Mouse (Mus musculus): ENCODE data around the gene Gm4969. TPM values are rescaled to one million over a fixed set of nuclear protein-coding genes. Genes with fewer than 3 reads are reported as not detected.
A peak's percentile ranks its signal among the peaks of the same experiment; 100 is the strongest.

Gene Gm4969
- polyA plus RNA-seq (2015; fragmentation: Nextera tagmentation; extraction: Ambion mirVana): 3.5 and 4.4 TPM in 2 replicates

GRCm38 (mm10) chr7:19118028-19118771, at the start of gene Gm4969:
TSS of gene Gm4969 (minus strand) at chr7:19118368.
- Histone ChIP-seq H3K27ac (no peak within 1 kb of the TSS), H3K27me3 (peaks cover 7% of the 10 kb centered on the region; the same call in 1 of the 2 replicates), H3K4me3 (peak within 1 kb of the TSS; percentile 26), H3K4me1 (peaks cover 23% of the 10 kb centered on the region), H3K9me3 (no peaks in the 10 kb centered on the region; the same call in 1 of the 2 replicates), H3K4me2 (peak within 1 kb of the TSS; percentile 51), H3K36me3 (no peaks in the 10 kb centered on the region), H3K9ac (no peak within 1 kb of the TSS)
- peak; percentile 18; the same call in 1 of the 2 replicates for ATAC-seq (ENCODE audit: insufficient number of reproducible peaks, insufficient read depth, low FRiP score, low TSS enrichment, low read depth)
- WGBS: 21% methylated on average over 64 of the region's 64 CpGs

GRCm38 (mm10) chr7:19166990-19167389, 48.8 kb upstream of the Gm4969 start:
- 84% methylated on average over 3 of the region's 3 CpGs for WGBS
- H3K36me3 ChIP-seq: no peaks in the 10 kb centered on the region
- H3K9ac ChIP-seq: no peak overlapping the region
- H3K4me2 ChIP-seq: no peak overlapping the region
- H3K27ac ChIP-seq: no peak overlapping the region
- no peak for ATAC-seq (ENCODE audit: insufficient number of reproducible peaks, insufficient read depth, low FRiP score, low TSS enrichment, low read depth)
- H3K4me1 ChIP-seq: peaks cover 28% of the 10 kb centered on the region
- peaks cover 48% of the 10 kb centered on the region for H3K27me3 ChIP-seq
- H3K9me3 ChIP-seq: no peaks in the 10 kb centered on the region
- H3K4me3 ChIP-seq: no peak overlapping the region

- H3K4me2 ChIP-seq: peak within 1 kb of the TSS; percentile 48
- peak within 1 kb of the TSS; percentile 7; the same call in 1 of the 2 replicates for H3K4me3 ChIP-seq
- 0 out of 2 replicates have a peak within 1 kb of the TSS, but pooled peaks have one; percentile 27 for H3K9ac ChIP-seq
- H3K27ac ChIP-seq: no peak within 1 kb of the TSS
- ATAC-seq (ENCODE audit: insufficient number of reproducible peaks, insufficient read depth, low FRiP score, low TSS enrichment, low read depth): no peak
- 14% methylated on average over 14 of the region's 14 CpGs for WGBS
- H3K9me3 ChIP-seq: no peaks in the 10 kb centered on the region
- peaks cover 25% of the 10 kb centered on the region for H3K4me1 ChIP-seq
- no peaks in the 10 kb centered on the region for H3K36me3 ChIP-seq
- peaks cover 48% of the 10 kb centered on the region for H3K27me3 ChIP-seq
Measured at GRCm38 (mm10) chr7:19165656-19166423, 47.7 kb upstream of the Gm4969 start, which contains the start of gene Gipr. TSS of gene Gipr (minus strand) at chr7:19166127.

- H3K9me3 ChIP-seq: no peaks in the 10 kb centered on the region
- no peak for ATAC-seq (ENCODE audit: insufficient number of reproducible peaks, insufficient read depth, low FRiP score, low TSS enrichment, low read depth)
- H3K27me3 ChIP-seq: peaks cover 56% of the 10 kb centered on the region
- H3K4me1 ChIP-seq: peaks cover 30% of the 10 kb centered on the region
- H3K27ac ChIP-seq: no peak overlapping the region
- H3K4me2 ChIP-seq: peak overlapping the region; percentile 48
- H3K36me3 ChIP-seq: no peaks in the 10 kb centered on the region
- WGBS: 4% methylated on average over 13 of the region's 13 CpGs
- peak overlapping the region; percentile 7; the same call in 1 of the 2 replicates for H3K4me3 ChIP-seq
- 0 out of 2 replicates have a peak overlapping the region, but pooled peaks have one; percentile 27 for H3K9ac ChIP-seq
Measured at GRCm38 (mm10) chr7:19164978-19165377, 46.8 kb upstream of the Gm4969 start.

- no peaks in the 10 kb centered on the region for H3K9me3 ChIP-seq
- no peaks in the 10 kb centered on the region for H3K36me3 ChIP-seq
- H3K4me1 ChIP-seq: peaks cover 35% of the 10 kb centered on the region
- 1% methylated on average over 6 of the region's 6 CpGs for WGBS
- H3K4me2 ChIP-seq: peak overlapping the region; percentile 48
- no peak overlapping the region for H3K9ac ChIP-seq
- ATAC-seq (ENCODE audit: insufficient number of reproducible peaks, insufficient read depth, low FRiP score, low TSS enrichment, low read depth): no peak
- no peak overlapping the region for H3K27ac ChIP-seq
- H3K27me3 ChIP-seq: peaks cover 64% of the 10 kb centered on the region
- H3K4me3 ChIP-seq: peak overlapping the region; percentile 17; the same call in 1 of the 2 replicates
Measured at GRCm38 (mm10) chr7:19164189-19164588, 46.0 kb upstream of the Gm4969 start.

GRCm38 (mm10) chr7:19163752-19164151, 45.6 kb upstream of the Gm4969 start:
- peaks cover 69% of the 10 kb centered on the region for H3K27me3 ChIP-seq
- peak overlapping the region; percentile 48 for H3K4me2 ChIP-seq
- H3K27ac ChIP-seq: no peak overlapping the region
- H3K36me3 ChIP-seq: no peaks in the 10 kb centered on the region
- no peak overlapping the region for H3K9ac ChIP-seq
- ATAC-seq (ENCODE audit: insufficient number of reproducible peaks, insufficient read depth, low FRiP score, low TSS enrichment, low read depth): peak; percentile 35; the same call in 1 of the 2 replicates
- 26% methylated on average over 12 of the region's 12 CpGs for WGBS
- no peak overlapping the region for H3K4me3 ChIP-seq
- peaks cover 35% of the 10 kb centered on the region for H3K4me1 ChIP-seq
- no peaks in the 10 kb centered on the region for H3K9me3 ChIP-seq

- Histone ChIP-seq H3K4me2 (no peak overlapping the region), H3K27ac (no peak overlapping the region), H3K27me3 (peaks cover 74% of the 10 kb centered on the region), H3K4me3 (no peak overlapping the region), H3K9me3 (no peaks in the 10 kb centered on the region), H3K4me1 (peaks cover 35% of the 10 kb centered on the region), H3K36me3 (no peaks in the 10 kb centered on the region), H3K9ac (no peak overlapping the region)
- WGBS: 83% methylated on average over 7 of the region's 7 CpGs
- no peak for ATAC-seq (ENCODE audit: insufficient number of reproducible peaks, insufficient read depth, low FRiP score, low TSS enrichment, low read depth)
Measured at GRCm38 (mm10) chr7:19162928-19163327, 44.8 kb upstream of the Gm4969 start.

- Histone ChIP-seq H3K4me1 (peaks cover 46% of the 10 kb centered on the region), H3K4me3 (peak overlapping the region; percentile 43), H3K27me3 (peaks cover 56% of the 10 kb centered on the region), H3K4me2 (peak overlapping the region; percentile 68), H3K9ac (peak overlapping the region; percentile 52; the same call in 1 of the 2 replicates), H3K27ac (no peak overlapping the region), H3K9me3 (no peaks in the 10 kb centered on the region), H3K36me3 (peaks cover 3% of the 10 kb centered on the region; the same call in 1 of the 2 replicates)
- ATAC-seq (ENCODE audit: insufficient number of reproducible peaks, insufficient read depth, low FRiP score, low TSS enrichment, low read depth): peak; percentile 40
- WGBS: under 1% methylated on average over 20 of the region's 20 CpGs
Measured at GRCm38 (mm10) chr7:19160115-19160514, 41.9 kb upstream of the Gm4969 start.

GRCm38 (mm10) chr7:19159411-19159810, 41.2 kb upstream of the Gm4969 start:
- 14% methylated on average over 18 of the region's 18 CpGs for WGBS
- Histone ChIP-seq H3K9me3 (no peaks in the 10 kb centered on the region), H3K4me3 (peak overlapping the region; percentile 43; the same call in 1 of the 2 replicates), H3K27me3 (peaks cover 49% of the 10 kb centered on the region), H3K4me2 (peak overlapping the region; percentile 68), H3K27ac (no peak overlapping the region), H3K9ac (peak overlapping the region; percentile 27; the same call in 1 of the 2 replicates), H3K4me1 (peaks cover 39% of the 10 kb centered on the region), H3K36me3 (peaks cover 10% of the 10 kb centered on the region; the same call in 1 of the 2 replicates)
- ATAC-seq (ENCODE audit: insufficient number of reproducible peaks, insufficient read depth, low FRiP score, low TSS enrichment, low read depth): no peak

GRCm38 (mm10) chr7:19158601-19159000, 40.4 kb upstream of the Gm4969 start:
- peaks cover 15% of the 10 kb centered on the region for H3K36me3 ChIP-seq
- ATAC-seq (ENCODE audit: insufficient number of reproducible peaks, insufficient read depth, low FRiP score, low TSS enrichment, low read depth): no peak
- H3K4me2 ChIP-seq: no peak overlapping the region
- H3K4me3 ChIP-seq: no peak overlapping the region
- H3K4me1 ChIP-seq: peaks cover 31% of the 10 kb centered on the region
- no peak overlapping the region for H3K9ac ChIP-seq
- H3K9me3 ChIP-seq: no peaks in the 10 kb centered on the region
- H3K27ac ChIP-seq: no peak overlapping the region
- 66% methylated on average over 11 of the region's 11 CpGs for WGBS
- peaks cover 40% of the 10 kb centered on the region for H3K27me3 ChIP-seq

- peak; percentile 65 for ATAC-seq (ENCODE audit: insufficient number of reproducible peaks, insufficient read depth, low FRiP score, low TSS enrichment, low read depth)
- WGBS: 5% methylated on average over 30 of the region's 30 CpGs
- peak overlapping the region; percentile 29; the same call in 1 of the 2 replicates for H3K27ac ChIP-seq
Measured at GRCm38 (mm10) chr7:19157160-19157800, 39.1 kb upstream of the Gm4969 start.

More at GRCm38 (mm10) chr7:19157160-19157800, 39.1 kb upstream of the Gm4969 start:
- Histone ChIP-seq H3K4me2 (peak overlapping the region; percentile 38), H3K9ac (peak overlapping the region; percentile 44; the same call in 1 of the 2 replicates), H3K9me3 (no peaks in the 10 kb centered on the region), H3K27me3 (peaks cover 30% of the 10 kb centered on the region), H3K4me1 (peaks cover 29% of the 10 kb centered on the region), H3K4me3 (no peak overlapping the region), H3K36me3 (peaks cover 28% of the 10 kb centered on the region)
